Mouse (Mus musculus): ENCODE results near the gene Lpp. TPM values are rescaled to one million over a fixed set of nuclear protein-coding genes. Genes with fewer than 3 reads are reported as not detected.

Lpp gene
- total and polyA plus RNA-seq, 3 experiments: not detected

DNA sequence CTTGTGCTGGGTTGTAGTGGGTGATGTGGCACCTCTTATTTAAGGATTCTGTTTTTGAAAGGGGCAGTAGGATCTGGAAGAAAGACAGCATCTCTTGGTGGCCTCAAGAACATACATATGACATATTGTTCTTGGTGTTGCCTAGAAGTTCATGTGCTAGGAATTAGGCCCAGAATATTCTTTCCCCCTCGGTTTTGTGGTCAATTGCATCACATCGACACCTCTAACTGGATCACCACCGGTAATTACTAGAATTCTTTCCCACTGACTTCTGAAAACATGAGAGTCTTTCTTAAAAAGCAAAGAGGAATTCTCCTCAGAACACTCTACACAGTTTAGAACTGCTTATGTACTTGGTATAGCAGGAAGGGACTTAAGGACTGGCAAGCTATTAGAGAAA, 34.3 kb downstream of the Lpp start:
- Histone ChIP-seq H3K4me3 (ENCODE audit: control insufficient read depth in 1 of 2, insufficient read depth in 1 of 2, low read depth in 2 of 2, low read length in 2 of 2) (no peak overlapping the region), H3K79me2 (ENCODE audit: control insufficient read depth, insufficient read depth, low read length, poor library complexity) (no peaks in the 10 kb centered on the region), H3K27ac (ENCODE audit: control insufficient read depth, low read depth, low read length) (no peak overlapping the region), H3K4me1 (ENCODE audit: control insufficient read depth in 1 of 2, insufficient read depth in 2 of 2, low read length in 2 of 2) (no peaks in the 10 kb centered on the region), H3K9ac (ENCODE audit: control insufficient read depth, low read depth, low read length, poor library complexity, severe bottlenecking) (no peak overlapping the region), H3K9me3 (replicated peaks; ENCODE audit: insufficient read depth, low read length) (no peaks in the 10 kb centered on the region), H3K36me3 (ENCODE audit: control insufficient read depth in 1 of 2, insufficient read depth in 2 of 2, low read length in 2 of 2) (no peaks in the 10 kb centered on the region), H3K27me3 (ENCODE audit: control insufficient read depth in 1 of 2, insufficient read depth in 2 of 2, low read length in 2 of 2) (no peaks in the 10 kb centered on the region; a peak in 1 of 4 replicates)
- TF ChIP-seq POLR2AphosphoS5 (IDR thresholded peaks at IDR 0.05; ENCODE audit: borderline replicate concordance, low read depth, low read length) (no peak), POLR2AphosphoS2 (IDR thresholded peaks at IDR 0.05; ENCODE audit: low read length) (no peak), MXI1 (IDR thresholded peaks at IDR 0.05; ENCODE audit: low read depth, low read length) (no peak), BHLHE40 (IDR thresholded peaks at IDR 0.05; ENCODE audit: borderline replicate concordance, low read depth, low read length) (no peak), CHD1 (IDR thresholded peaks at IDR 0.05; ENCODE audit: low read depth, low read length) (no peak), CTCF (IDR thresholded peaks at IDR 0.05 in 2 of 3, conservative IDR thresholded peaks at IDR 0.05 in 1 of 3; ENCODE audit: control insufficient read depth in 1 of 3, insufficient read depth in 1 of 3, low read depth in 2 of 3, low read length in 3 of 3, poor library complexity in 1 of 3, severe bottlenecking in 1 of 3) (no peak), POLR2A (IDR thresholded peaks at IDR 0.05; ENCODE audit: control insufficient read depth in 1 of 2, insufficient read depth in 1 of 2, low read depth in 1 of 2, low read length in 2 of 2, poor library complexity in 1 of 2) (no peak), USF2 (IDR thresholded peaks at IDR 0.05; ENCODE audit: borderline replicate concordance in 1 of 2, insufficient read depth in 1 of 2, low read depth in 1 of 2, low read length in 2 of 2) (no peak), E2F4 (IDR thresholded peaks at IDR 0.05; ENCODE audit: borderline replicate concordance, low read depth, low read length) (no peak), TCF12 (IDR thresholded peaks at IDR 0.05; ENCODE audit: low read depth, low read length) (no peak), SIN3A (IDR thresholded peaks at IDR 0.05; ENCODE audit: low read length) (no peak), UBTF (IDR thresholded peaks at IDR 0.05; ENCODE audit: borderline replicate concordance, insufficient read depth, low read depth, low read length) (no peak), EP300 (IDR thresholded peaks at IDR 0.05; ENCODE audit: low read depth in 1 of 2, low read length in 2 of 2) (no peak), MYC (IDR thresholded peaks at IDR 0.05; ENCODE audit: low read depth, low read length) (no peak), GATA1 (IDR thresholded peaks at IDR 0.05; ENCODE audit: low read depth, low read length) (no peak), ZC3H11A (IDR thresholded peaks at IDR 0.05; ENCODE audit: low read depth, low read length) (no peak), GABPA (IDR thresholded peaks at IDR 0.05; ENCODE audit: low read depth, low read length) (no peak)
- no peak for DNase-seq (ENCODE audit: low read depth, low spot score)

DNA sequence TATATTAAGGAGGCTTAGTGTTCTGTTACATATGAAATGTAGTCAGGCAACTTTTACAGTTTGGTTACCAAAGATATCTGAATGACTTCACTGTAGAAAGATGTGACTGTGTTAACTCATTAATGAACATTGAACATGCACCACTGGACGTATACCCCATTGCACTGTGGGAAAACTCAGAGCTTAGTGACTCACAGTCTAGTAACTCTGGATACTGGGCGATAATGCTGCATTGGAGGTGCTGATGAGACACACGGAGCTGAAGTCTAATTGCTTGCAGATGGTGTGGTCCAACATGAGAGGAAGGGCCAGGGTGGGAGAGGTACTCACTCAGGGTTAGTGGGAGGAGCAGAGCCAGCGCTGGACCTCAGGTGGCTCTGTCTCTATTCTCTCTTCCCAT, 34.7 kb downstream of the Lpp start:
- TF ChIP-seq USF2 (IDR thresholded peaks at IDR 0.05; ENCODE audit: borderline replicate concordance in 1 of 2, insufficient read depth in 1 of 2, low read depth in 1 of 2, low read length in 2 of 2) (no peak), MYB (IDR thresholded peaks at IDR 0.05; ENCODE audit: low read depth, low read length) (no peak), USF1 (IDR thresholded peaks at IDR 0.05; ENCODE audit: low read depth, low read length) (no peak), RCOR1 (IDR thresholded peaks at IDR 0.05; ENCODE audit: low read depth, low read length) (no peak), TAL1 (IDR thresholded peaks at IDR 0.05; ENCODE audit: low read length) (no peak), POLR2AphosphoS2 (IDR thresholded peaks at IDR 0.05; ENCODE audit: low read length) (no peak), CHD2 (IDR thresholded peaks at IDR 0.05; ENCODE audit: low read length) (no peak), MAFK (IDR thresholded peaks at IDR 0.05; ENCODE audit: borderline replicate concordance, low read depth, low read length) (no peak), MXI1 (IDR thresholded peaks at IDR 0.05; ENCODE audit: low read depth, low read length) (no peak), POLR2AphosphoS5 (IDR thresholded peaks at IDR 0.05; ENCODE audit: borderline replicate concordance, low read depth, low read length) (no peak)
- no peaks in the 10 kb centered on the region; a peak in 1 of 4 replicates for H3K27me3 ChIP-seq (ENCODE audit: control insufficient read depth in 1 of 2, insufficient read depth in 2 of 2, low read length in 2 of 2)
- H3K36me3 ChIP-seq (ENCODE audit: control insufficient read depth in 1 of 2, insufficient read depth in 2 of 2, low read length in 2 of 2): no peaks in the 10 kb centered on the region
- no peak overlapping the region for H3K4me3 ChIP-seq (ENCODE audit: control insufficient read depth in 1 of 2, insufficient read depth in 1 of 2, low read depth in 2 of 2, low read length in 2 of 2)
- H3K4me1 ChIP-seq (ENCODE audit: control insufficient read depth in 1 of 2, insufficient read depth in 2 of 2, low read length in 2 of 2): no peaks in the 10 kb centered on the region
- no peaks in the 10 kb centered on the region for H3K79me2 ChIP-seq (ENCODE audit: control insufficient read depth, insufficient read depth, low read length, poor library complexity)
- H3K27ac ChIP-seq (ENCODE audit: control insufficient read depth, low read depth, low read length): no peak overlapping the region
- DNase-seq (ENCODE audit: low read depth, low spot score): no peak
- no peak overlapping the region for H3K9ac ChIP-seq (ENCODE audit: control insufficient read depth, low read depth, low read length, poor library complexity, severe bottlenecking)
- H3K9me3 ChIP-seq (replicated peaks; ENCODE audit: insufficient read depth, low read length): no peaks in the 10 kb centered on the region
